Mouse (Mus musculus) ovary, adult 10 weeks (tissue): ENCODE results near the gene Plb1. TPM values are rescaled to one million over a fixed set of nuclear protein-coding genes. Genes with fewer than 3 reads are reported as not detected.

Source experiments
- polyA plus RNA-seq: library from polyadenylated mRNA; stranded (reverse); fragments of 350-450 nt; fragmentation: Illumina TruSeq; extraction: RNeasy Lipid Tissue Mini Kit (QIAGEN cat#74804); gene quantifications from one replicate; pipeline ENCODE4 v1.2.3, GENCODE M21; 2014

Plb1 gene
- 0.57 TPM for polyA plus RNA-seq

DNA sequence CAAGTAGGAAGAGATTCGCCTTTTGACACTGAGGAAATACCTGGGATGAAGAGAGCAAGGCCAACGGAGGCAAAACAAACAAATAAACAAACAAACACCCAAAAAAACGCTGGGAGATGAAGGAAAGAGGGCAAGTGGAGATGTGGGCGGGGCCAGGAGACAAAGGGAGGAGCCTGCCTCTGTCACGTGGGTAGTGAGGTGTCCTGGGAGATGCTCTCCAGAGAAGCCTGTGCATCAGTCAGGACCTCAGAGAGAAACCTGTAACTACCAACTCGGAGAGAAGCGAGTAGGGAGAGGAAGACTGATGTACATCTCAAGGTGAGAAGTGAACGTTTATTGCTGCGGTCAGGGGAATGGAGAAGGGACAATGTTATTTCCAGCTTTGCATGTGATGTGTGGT is at the start of gene Plb1:
Plb1 (plus strand) TSS at position 235 of the 400 bp plus-strand sequence.

Other genes with a start within 250 kb of the Plb1 start
- gene Fosl2, start 96.9 kb upstream of the Plb1 start, polyA plus RNA-seq = 97.6 TPM
- gene Ppp1cb, start 226.1 kb downstream of the Plb1 start, polyA plus RNA-seq = 1,017 TPM